Mouse (Mus musculus) embryonic facial prominence, embryonic 14.5 days (tissue): ENCODE measurements around the gene Pde4b. TPM values are rescaled to one million over a fixed set of nuclear protein-coding genes. Genes with fewer than 3 reads are reported as not detected.
A peak's percentile ranks its signal among the peaks of the same experiment; 100 is the strongest.

ENCODE experiments used
- ATAC-seq: fragments of 200-750 bp; cut with Nextera tagmentation; 2 replicates; pipeline ENCODE4 v1.8.0; 2017; ENCODE audit warnings: low read depth, moderate number of reproducible peaks, moderate TSS enrichment
- DNase-seq: peaks from one replicate; pipeline ENCODE4 v3.0.0-alpha.2; 2015; ENCODE audit warnings: low spot score
- H3K27ac ChIP-seq: fragments of 300-500 bp; sonication (generic); replicated peaks from 2 replicates; pipeline ENCODE4 v1.5.1; 2014; ENCODE audit warnings: low read depth, mild to moderate bottlenecking, low read length, moderate library complexity
- H3K27me3 ChIP-seq: fragments of 300-500 bp; sonication (generic); replicated peaks from 2 replicates; pipeline ENCODE4 v1.6.1; 2014; ENCODE audit warnings: low read length; ENCODE audit not compliant: control insufficient read depth, insufficient read depth
- H3K36me3 ChIP-seq: fragments of 300-500 bp; sonication (generic); 2 replicates; pipeline ENCODE4 v1.6.1; 2014; ENCODE audit warnings: low read length, mixed read lengths; ENCODE audit not compliant: control insufficient read depth, insufficient read depth
- H3K4me1 ChIP-seq: fragments of 300-500 bp; sonication (generic); 2 replicates; pipeline ENCODE4 v1.6.1; 2014; ENCODE audit warnings: antibody characterized with exemption, low read length; ENCODE audit not compliant: control insufficient read depth, insufficient read depth
- H3K4me2 ChIP-seq: fragments of 300-500 bp; sonication (generic); 2 replicates; pipeline ENCODE4 v1.6.1; 2014; ENCODE audit warnings: low read depth, mild to moderate bottlenecking, low read length, moderate library complexity, mixed read lengths
- H3K4me3 ChIP-seq: fragments of 300-500 bp; sonication (generic); 2 replicates; pipeline ENCODE4 v1.5.1; 2014; ENCODE audit warnings: low read depth, mild to moderate bottlenecking, low read length
- H3K9ac ChIP-seq: fragments of 300-500 bp; sonication (generic); 2 replicates; pipeline ENCODE4 v1.6.1; 2014; ENCODE audit warnings: low read depth, mild to moderate bottlenecking, low read length, moderate library complexity, mixed read lengths
- H3K9me3 ChIP-seq: fragments of 300-500 bp; sonication (generic); 2 replicates; pipeline ENCODE4 v1.6.1; 2016; ENCODE audit warnings: low read length; ENCODE audit not compliant: control insufficient read depth
- WGBS: fragments of 180-500 bp; shearing (Covaris S2); extraction: QIAGEN DNeasy Blood & Tissue Kit; methylation state at CpG from one replicate; pipeline ENCODE4 v1.1.7; 2014; 5-methylcytosine and 5-hydroxymethylcytosine counted together
- polyA plus RNA-seq: library from polyadenylated mRNA; unstranded; fragments of >200 nt; fragmentation: Nextera tagmentation; extraction: Ambion mirVana; gene quantifications from 2 replicates; pipeline ENCODE4 v1.2.1, GENCODE M21; 2014

Gene Pde4b
- polyA plus RNA-seq, 1 experiment from 2014 or later = 19.4 TPM

DNA sequence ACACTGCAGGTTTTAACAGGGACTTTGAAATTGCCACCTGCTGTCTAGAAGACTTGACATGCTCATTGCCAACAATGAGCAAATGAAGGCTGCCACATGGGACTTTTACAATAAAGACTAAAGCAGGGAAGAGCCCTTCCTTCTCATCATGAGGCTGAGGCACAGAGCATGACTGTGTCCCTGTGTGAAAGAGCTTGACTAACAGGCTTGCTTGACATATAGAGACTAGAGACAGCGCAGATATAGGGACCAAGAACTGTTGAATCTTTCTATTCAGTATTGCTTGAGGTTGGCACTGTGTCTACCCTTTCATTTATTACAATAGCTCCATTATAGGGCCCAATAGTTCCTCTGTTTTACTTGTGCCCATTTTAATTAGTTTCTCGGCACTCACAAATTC is 325.8 kb downstream of the Pde4b start:
- Histone ChIP-seq H3K27me3 (no peaks in the 10 kb centered on the region), H3K9me3 (no peaks in the 10 kb centered on the region; the same call in 1 of the 2 replicates), H3K36me3 (no peaks in the 10 kb centered on the region), H3K4me3 (no peak overlapping the region), H3K27ac (no peak overlapping the region), H3K4me1 (no peaks in the 10 kb centered on the region), H3K4me2 (no peak overlapping the region), H3K9ac (no peak overlapping the region)
- DNase-seq (no peak), ATAC-seq (no peak)
- WGBS = 64% methylated on average over 2 of the region's 2 CpGs

DNA sequence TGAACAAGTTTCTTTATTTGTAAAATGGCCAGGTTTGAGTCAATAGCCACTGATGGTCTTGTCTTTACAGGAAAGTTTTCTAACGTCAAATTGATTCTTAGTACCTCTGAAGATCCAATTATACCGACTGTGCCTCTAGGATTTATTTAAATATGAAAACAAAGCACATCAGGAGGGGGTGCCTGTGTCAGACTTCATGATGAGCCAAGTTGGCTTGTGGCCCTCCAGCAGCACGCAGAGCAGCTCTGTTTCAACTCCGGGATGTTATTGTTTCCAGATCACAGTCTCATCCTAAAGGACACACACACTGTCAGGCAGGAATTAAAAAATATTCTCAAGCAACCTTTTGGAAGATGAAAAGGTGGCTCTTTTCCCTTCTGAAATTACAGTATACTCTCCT is 326.5 kb downstream of the Pde4b start:
- no peaks in the 10 kb centered on the region for H3K36me3 ChIP-seq
- ATAC-seq (no peak), DNase-seq (peak; percentile 71)
- H3K4me2 ChIP-seq = no peak overlapping the region
- no peaks in the 10 kb centered on the region for H3K4me1 ChIP-seq
- H3K27me3 ChIP-seq = no peaks in the 10 kb centered on the region
- H3K4me3 ChIP-seq = no peak overlapping the region
- no peak overlapping the region for H3K9ac ChIP-seq
- no peaks in the 10 kb centered on the region; the same call in 1 of the 2 replicates for H3K9me3 ChIP-seq
- no peak overlapping the region for H3K27ac ChIP-seq
- 21% methylated on average over 4 of the region's 4 CpGs for WGBS

DNA sequence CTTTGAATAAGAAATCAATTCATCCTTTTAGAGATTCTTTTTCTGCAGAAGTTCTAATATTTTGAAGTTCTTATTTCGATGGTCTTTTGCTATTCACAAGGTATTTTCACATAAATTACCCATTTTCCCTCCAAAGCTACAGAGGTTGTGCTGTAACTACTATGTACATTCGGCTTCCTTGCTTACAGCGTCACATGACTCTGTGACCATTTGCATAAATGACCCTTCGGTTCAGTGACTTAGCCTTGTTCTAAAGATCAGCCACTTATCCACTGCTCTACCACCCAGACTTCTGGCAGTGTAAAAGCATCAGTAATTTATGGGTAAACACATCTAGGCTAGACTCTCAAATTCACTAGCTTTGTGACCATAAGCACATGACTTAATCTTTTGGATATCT is 327.3 kb downstream of the Pde4b start:
- no peaks in the 10 kb centered on the region for H3K27me3 ChIP-seq
- H3K9ac ChIP-seq = no peak overlapping the region
- ATAC-seq (no peak), DNase-seq (no peak)
- WGBS = 76% methylated on average over 4 of the region's 4 CpGs
- no peak overlapping the region for H3K27ac ChIP-seq
- no peaks in the 10 kb centered on the region for H3K4me1 ChIP-seq
- no peak overlapping the region for H3K4me3 ChIP-seq
- H3K36me3 ChIP-seq = no peaks in the 10 kb centered on the region
- H3K9me3 ChIP-seq = no peaks in the 10 kb centered on the region; the same call in 1 of the 2 replicates
- no peak overlapping the region for H3K4me2 ChIP-seq

DNA sequence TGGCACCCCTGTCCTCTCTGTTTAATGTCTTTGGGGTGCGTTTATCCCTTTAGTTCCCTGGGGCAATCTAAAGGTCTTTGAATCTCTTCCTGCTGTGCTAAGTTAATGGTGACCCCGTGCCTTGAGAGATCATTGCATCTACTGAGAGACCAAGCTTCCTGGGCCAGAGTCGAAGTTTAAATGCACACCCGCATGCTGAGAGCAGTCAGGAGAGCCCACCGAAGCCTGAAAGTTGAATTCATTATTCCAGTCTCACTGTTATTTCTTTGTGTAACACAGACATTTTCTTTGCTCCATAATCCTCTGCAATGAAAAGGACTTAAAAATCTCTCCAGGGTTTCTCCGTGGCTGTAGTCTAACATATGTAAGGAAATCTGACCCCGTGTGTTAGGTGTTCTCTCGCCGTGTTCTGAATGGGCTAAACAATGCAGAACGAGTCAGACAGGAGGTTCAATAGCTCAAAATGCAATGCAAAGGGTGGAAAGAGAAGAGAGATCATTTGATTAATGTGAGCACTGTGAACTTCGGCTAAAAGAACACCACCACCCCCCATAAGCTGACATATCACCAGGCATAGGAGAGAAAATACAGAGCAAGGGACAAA is 333.6 kb downstream of the Pde4b start:
- peak overlapping the region; percentile 52 for H3K27ac ChIP-seq
- 21% methylated on average over 11 of the region's 11 CpGs for WGBS

DNA sequence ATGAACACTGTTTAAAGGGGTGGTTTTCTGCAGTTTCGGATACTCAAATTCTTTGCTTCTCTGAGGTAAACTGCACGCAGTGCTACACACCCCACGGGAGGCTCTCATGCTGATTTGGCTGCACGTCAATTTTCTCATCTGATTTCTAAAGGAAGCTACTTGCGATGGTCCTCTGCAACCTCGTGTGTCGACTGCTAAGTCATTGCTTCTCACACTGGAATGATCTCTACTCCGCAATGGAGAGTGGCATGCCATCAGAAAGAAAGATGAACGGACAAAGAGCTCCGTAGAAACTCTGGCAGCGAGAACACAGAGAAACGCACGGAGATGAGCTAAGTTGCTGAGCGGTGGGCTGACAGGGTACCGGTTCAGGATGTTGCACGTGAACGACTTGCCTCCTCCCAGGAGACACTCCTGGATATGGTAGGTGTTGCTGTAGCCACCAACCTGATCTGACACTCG is 334.1 kb downstream of the Pde4b start:
- Histone ChIP-seq H3K27ac (peak overlapping the region; percentile 52; the same call in 1 of the 2 replicates), H3K4me1 (peaks cover 8% of the 10 kb centered on the region; the same call in 1 of the 2 replicates), H3K27me3 (no peaks in the 10 kb centered on the region), H3K4me3 (peak overlapping the region; percentile 12), H3K4me2 (peak overlapping the region; percentile 43), H3K9me3 (no peaks in the 10 kb centered on the region; the same call in 1 of the 2 replicates), H3K9ac (peak overlapping the region; percentile 27; the same call in 1 of the 2 replicates), H3K36me3 (no peaks in the 10 kb centered on the region)
- DNase-seq = peak; percentile 52
- peak; percentile 44; the same call in 1 of the 2 replicates for ATAC-seq
- WGBS = 49% methylated on average over 18 of the region's 18 CpGs

More for the DNA sequence above, 333.6 kb downstream of the Pde4b start:
- Histone ChIP-seq H3K9me3 (no peaks in the 10 kb centered on the region; the same call in 1 of the 2 replicates), H3K4me3 (peak overlapping the region; percentile 12), H3K4me1 (peaks cover 8% of the 10 kb centered on the region; the same call in 1 of the 2 replicates), H3K27me3 (no peaks in the 10 kb centered on the region), H3K4me2 (peak overlapping the region; percentile 43), H3K9ac (peak overlapping the region; percentile 27; the same call in 1 of the 2 replicates), H3K36me3 (no peaks in the 10 kb centered on the region)
- DNase-seq (peak; percentile 50), ATAC-seq (peak; percentile 60; the same call in 1 of the 2 replicates)

DNA sequence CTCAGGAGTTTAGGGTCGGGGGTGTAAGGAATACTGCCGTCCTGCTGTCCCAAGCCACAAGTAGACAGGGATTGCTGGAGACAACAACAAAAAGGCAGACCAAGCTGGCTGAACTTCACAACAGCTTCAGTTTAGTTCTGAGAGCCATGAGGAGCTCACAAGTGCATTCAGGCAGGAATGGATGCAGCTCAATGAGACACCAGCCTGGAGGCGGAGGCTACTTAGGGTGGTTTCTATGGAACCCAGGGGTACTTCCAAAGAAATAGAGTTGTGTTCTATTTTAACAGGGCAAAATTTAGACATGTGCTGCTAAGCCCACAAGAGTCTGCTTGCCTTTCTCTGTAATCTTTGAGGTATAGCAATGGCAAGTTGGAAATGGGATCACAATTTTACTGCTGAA is 336.8 kb downstream of the Pde4b start:
- WGBS = 96% methylated on average over 3 of the region's 3 CpGs

DNA sequence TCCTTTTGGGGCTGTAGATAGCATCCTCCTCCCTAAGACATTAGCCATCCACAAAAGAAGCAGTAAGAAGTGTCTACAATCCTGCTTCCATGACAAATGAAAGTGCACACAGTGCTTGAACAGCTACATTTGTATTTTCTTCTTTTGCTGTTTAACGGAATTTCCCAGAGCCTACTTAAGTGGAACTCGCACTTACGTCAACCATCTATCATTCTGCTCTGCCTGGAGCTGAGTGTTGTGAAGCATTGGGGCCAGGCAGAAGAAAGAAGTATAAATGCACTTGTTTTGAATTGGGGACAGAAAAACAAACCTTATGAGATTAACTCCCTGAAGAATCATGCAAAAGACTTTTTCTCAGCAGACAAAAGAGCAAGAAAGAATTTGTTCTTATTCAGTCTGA is 338.1 kb downstream of the Pde4b start:
- H3K36me3 ChIP-seq = no peaks in the 10 kb centered on the region
- no peak overlapping the region for H3K27ac ChIP-seq
- H3K4me2 ChIP-seq = no peak overlapping the region
- DNase-seq (no peak), ATAC-seq (no peak)
- WGBS = 73% methylated on average over 3 of the region's 3 CpGs
- H3K9me3 ChIP-seq = no peaks in the 10 kb centered on the region
- no peak overlapping the region for H3K4me3 ChIP-seq
- H3K27me3 ChIP-seq = no peaks in the 10 kb centered on the region
- no peak overlapping the region for H3K9ac ChIP-seq
- peaks cover 11% of the 10 kb centered on the region; the same call in 1 of the 2 replicates for H3K4me1 ChIP-seq

More for the DNA sequence above, 336.8 kb downstream of the Pde4b start:
- ATAC-seq (no peak), DNase-seq (no peak)
- no peak overlapping the region for H3K9ac ChIP-seq
- H3K4me3 ChIP-seq = no peak overlapping the region
- H3K4me1 ChIP-seq = peaks cover 8% of the 10 kb centered on the region; the same call in 1 of the 2 replicates
- H3K27ac ChIP-seq = no peak overlapping the region
- H3K36me3 ChIP-seq = no peaks in the 10 kb centered on the region
- H3K4me2 ChIP-seq = no peak overlapping the region
- no peaks in the 10 kb centered on the region for H3K9me3 ChIP-seq
- no peaks in the 10 kb centered on the region for H3K27me3 ChIP-seq

DNA sequence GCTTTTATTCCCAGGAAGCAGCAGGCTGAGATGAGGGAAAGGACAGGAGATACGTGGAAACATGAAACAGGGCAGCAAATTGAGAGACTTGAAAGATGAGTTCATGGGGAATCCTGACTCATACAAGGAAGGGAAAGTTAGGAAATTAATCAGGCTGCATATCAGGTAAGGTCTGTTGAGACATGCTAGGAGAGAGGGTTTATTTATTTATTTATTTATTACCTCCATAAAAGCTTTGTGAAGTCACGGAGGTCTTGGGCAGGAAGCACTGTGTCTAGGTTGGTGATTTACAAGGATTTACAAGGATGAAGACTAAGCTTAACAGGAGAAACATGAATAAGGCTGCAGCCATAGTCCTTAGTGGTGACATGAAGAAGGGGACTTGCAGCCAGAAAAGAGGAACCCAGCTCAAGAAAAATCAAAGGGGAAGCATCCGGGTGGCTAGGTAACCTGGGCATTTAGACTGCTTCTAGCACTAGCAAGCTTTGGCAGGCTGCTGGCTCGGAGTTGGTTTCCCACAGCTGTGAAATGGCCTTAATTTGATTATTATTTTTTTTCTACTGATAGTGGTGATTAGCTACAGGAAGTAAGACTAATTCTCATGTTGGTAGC is 342.5 kb downstream of the Pde4b start:
- H3K9ac ChIP-seq = no peak overlapping the region
- H3K4me1 ChIP-seq = peaks cover 8% of the 10 kb centered on the region; the same call in 1 of the 2 replicates
- ATAC-seq (peak; percentile 19), DNase-seq (peak; percentile 45)
- H3K27me3 ChIP-seq = no peaks in the 10 kb centered on the region
- H3K4me2 ChIP-seq = no peak overlapping the region
- WGBS = 45% methylated on average over 4 of the region's 4 CpGs
- no peaks in the 10 kb centered on the region for H3K9me3 ChIP-seq
- H3K27ac ChIP-seq = peak overlapping the region; percentile 44; the same call in 1 of the 2 replicates
- no peaks in the 10 kb centered on the region for H3K36me3 ChIP-seq
- no peak overlapping the region for H3K4me3 ChIP-seq
